Mouse (Mus musculus) heart, embryonic 13.5 days (tissue): ENCODE results near the gene Mei1. TPM values are rescaled to one million over a fixed set of nuclear protein-coding genes. Genes with fewer than 3 reads are reported as not detected.

Experiments
- ATAC-seq: fragments of 200-750 bp; cut with Nextera tagmentation; 2 replicates; pipeline ENCODE4 v1.8.0; 2017; ENCODE audit warnings: moderate TSS enrichment; ENCODE audit not compliant: insufficient number of reproducible peaks, low FRiP score, low TSS enrichment; ENCODE audit errors: extremely low read depth
- H3K27ac ChIP-seq: fragments of 300-500 bp; sonication (generic); replicated peaks from 2 replicates; pipeline ENCODE4 v1.5.1; 2015; ENCODE audit warnings: moderate library complexity, mild to moderate bottlenecking, inconsistent platforms
- H3K27me3 ChIP-seq: fragments of 300-500 bp; sonication (generic); replicated peaks from 2 replicates; pipeline ENCODE4 v1.6.1; 2015; ENCODE audit warnings: mild to moderate bottlenecking, inconsistent platforms
- H3K36me3 ChIP-seq: fragments of 300-500 bp; sonication (generic); 2 replicates; pipeline ENCODE4 v1.6.1; 2015; ENCODE audit warnings: mild to moderate bottlenecking, inconsistent platforms
- H3K4me1 ChIP-seq: fragments of 300-500 bp; sonication (generic); 2 replicates; pipeline ENCODE4 v1.6.1; 2015; ENCODE audit warnings: inconsistent platforms
- H3K4me2 ChIP-seq: fragments of 300-500 bp; sonication (generic); 2 replicates; pipeline ENCODE4 v1.6.1; 2015; ENCODE audit warnings: inconsistent platforms, mild to moderate bottlenecking, moderate library complexity
- H3K4me3 ChIP-seq: fragments of 300-500 bp; sonication (generic); 2 replicates; pipeline ENCODE4 v1.5.1; 2015; ENCODE audit warnings: moderate library complexity, mild to moderate bottlenecking, inconsistent platforms
- H3K9ac ChIP-seq: fragments of 300-500 bp; sonication (generic); 2 replicates; pipeline ENCODE4 v1.6.1; 2015; ENCODE audit warnings: inconsistent platforms, mild to moderate bottlenecking, moderate library complexity
- H3K9me3 ChIP-seq: fragments of 300-500 bp; sonication (generic); 2 replicates; pipeline ENCODE4 v1.6.1; 2016; ENCODE audit warnings: inconsistent platforms
- WGBS: fragments of 180-500 bp; shearing (Covaris S2); methylation state at CpG from one replicate; pipeline ENCODE4 v1.1.7; 2015; ENCODE audit warnings: mixed read lengths; 5-methylcytosine and 5-hydroxymethylcytosine counted together
- polyA plus RNA-seq: library from polyadenylated mRNA; unstranded; fragments of >200 nt; fragmentation: Nextera tagmentation; extraction: Ambion mirVana; gene quantifications from 2 replicates; pipeline ENCODE4 v1.2.1, GENCODE M21; 2015

Gene Mei1
- polyA plus RNA-seq, 1 experiment from 2014 or later, result not detected

DNA sequence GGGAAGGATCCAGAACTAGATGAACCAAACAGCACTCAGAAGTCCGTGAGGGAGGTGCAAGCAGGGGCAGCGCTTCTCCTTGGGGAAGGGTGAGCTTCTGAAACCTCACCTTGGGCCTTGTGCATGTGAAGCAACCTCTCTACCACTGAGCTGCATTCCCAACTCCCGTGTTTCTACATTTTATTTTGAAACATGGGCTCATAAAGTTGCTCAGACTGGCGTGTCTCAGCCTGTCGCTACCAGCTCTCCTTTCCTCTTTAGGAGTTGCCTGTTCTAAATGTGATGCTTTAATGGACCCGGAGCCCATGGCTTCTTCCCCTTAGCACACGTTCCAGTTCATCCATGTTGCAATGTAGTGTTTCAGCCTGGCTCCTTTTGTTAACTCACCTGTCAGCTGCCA is 82.6 kb downstream of the Mei1 start:
- Histone ChIP-seq H3K27ac (no peak overlapping the region), H3K36me3 (peaks cover 12% of the 10 kb centered on the region), H3K27me3 (no peaks in the 10 kb centered on the region), H3K4me1 (peaks cover 43% of the 10 kb centered on the region), H3K9me3 (no peaks in the 10 kb centered on the region), H3K9ac (no peak overlapping the region), H3K4me3 (no peak overlapping the region), H3K4me2 (no peak overlapping the region)
- 82% methylated on average over 7 of the region's 7 CpGs for WGBS
- no peak for ATAC-seq

DNA sequence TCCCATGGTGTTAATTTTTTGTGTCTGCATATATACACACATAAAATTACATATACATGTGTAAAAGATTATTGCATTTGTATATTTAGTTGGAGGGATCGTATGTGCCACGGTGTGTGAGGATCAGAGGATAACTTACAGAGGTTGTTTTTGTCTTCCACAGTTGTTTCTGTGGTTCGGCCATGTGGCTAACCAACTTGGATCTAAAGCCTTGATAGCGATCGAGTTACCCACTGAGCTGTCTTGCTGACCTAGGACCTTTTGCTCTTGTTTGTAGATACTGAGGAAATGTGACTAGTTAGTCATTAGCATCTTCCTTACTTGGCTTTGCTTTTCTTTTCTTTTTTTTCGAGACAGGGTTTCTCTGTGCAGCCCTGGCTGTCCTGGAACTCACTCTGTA is 86.5 kb downstream of the Mei1 start:
- no peak for ATAC-seq
- no peak overlapping the region for H3K4me2 ChIP-seq
- 85% methylated on average over 6 of the region's 6 CpGs for WGBS
- H3K27ac ChIP-seq, result no peak overlapping the region
- no peak overlapping the region for H3K4me3 ChIP-seq
- no peaks in the 10 kb centered on the region for H3K27me3 ChIP-seq
- H3K4me1 ChIP-seq, result peaks cover 58% of the 10 kb centered on the region
- H3K9me3 ChIP-seq, result no peaks in the 10 kb centered on the region
- H3K36me3 ChIP-seq, result peaks cover 8% of the 10 kb centered on the region
- H3K9ac ChIP-seq, result no peak overlapping the region

DNA sequence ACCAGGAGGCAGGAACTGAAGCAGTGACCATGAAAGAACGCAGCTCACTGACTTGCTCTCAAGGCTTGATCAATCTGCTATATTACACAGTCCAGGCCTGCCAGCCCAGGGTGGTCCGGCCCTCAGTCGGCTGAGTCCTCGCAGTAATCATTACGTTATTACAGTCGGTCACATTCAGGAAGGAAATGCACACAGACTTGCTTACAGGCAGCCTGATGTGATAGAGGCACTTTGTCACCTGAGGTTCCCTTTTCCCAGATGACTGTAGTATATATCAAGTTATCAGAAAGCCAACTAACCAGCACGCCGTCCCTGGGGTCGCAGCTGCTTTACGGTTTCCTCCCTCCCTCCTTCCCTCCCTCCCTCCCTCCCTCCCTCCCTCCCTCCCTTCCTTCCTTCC is 87.1 kb downstream of the Mei1 start:
- H3K4me2 ChIP-seq, result no peak overlapping the region
- 63% methylated on average over 10 of the region's 10 CpGs for WGBS
- peaks cover 64% of the 10 kb centered on the region for H3K4me1 ChIP-seq
- peaks cover 7% of the 10 kb centered on the region for H3K36me3 ChIP-seq
- H3K9me3 ChIP-seq, result no peaks in the 10 kb centered on the region
- no peak overlapping the region for H3K27ac ChIP-seq
- no peak overlapping the region for H3K9ac ChIP-seq
- no peak for ATAC-seq
- no peak overlapping the region for H3K4me3 ChIP-seq
- no peaks in the 10 kb centered on the region for H3K27me3 ChIP-seq

DNA sequence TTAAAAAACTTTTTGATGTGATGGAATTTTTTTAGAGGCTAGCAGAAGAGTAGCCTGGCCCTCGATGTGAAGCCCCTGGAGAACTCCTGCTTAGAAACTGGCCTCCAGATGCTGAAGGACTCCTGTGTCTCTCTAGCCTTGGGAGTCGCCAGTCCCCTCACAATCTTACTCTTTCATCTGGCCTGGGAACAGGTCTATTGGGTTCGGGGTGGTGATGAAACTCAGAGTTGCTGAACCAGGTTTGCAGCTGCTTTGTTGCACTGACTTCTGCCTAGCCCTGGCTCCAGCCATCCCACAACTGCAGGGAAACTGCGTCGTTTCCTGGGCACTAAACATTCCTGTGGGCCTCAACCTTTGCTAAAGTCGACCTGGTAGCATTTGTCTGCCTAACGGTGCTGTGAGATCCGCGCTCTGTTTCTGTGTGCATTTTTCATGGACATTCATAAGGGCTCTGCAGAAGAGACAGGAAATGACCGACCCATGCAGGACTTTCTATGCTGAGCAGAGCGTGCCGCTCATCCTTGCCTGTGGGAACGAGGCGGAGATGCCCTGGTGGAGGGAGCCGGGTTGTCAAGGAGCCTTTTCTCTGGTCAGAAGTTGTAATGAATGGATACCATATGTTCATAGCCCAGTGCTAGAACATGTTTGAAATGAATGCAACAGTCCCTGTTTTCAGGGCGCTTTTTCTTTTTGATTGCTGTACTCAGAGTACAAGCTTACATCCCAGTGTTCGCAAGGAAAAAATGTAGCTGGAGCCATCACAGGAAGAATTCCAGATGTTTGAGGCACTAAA is 88.6 kb downstream of the Mei1 start:
- 63% methylated on average over 17 of the region's 17 CpGs for WGBS
- H3K4me2 ChIP-seq, result no peak overlapping the region
- peak overlapping the region; percentile 29; the same call in 1 of the 2 replicates for H3K27ac ChIP-seq
- peaks cover 71% of the 10 kb centered on the region for H3K4me1 ChIP-seq
- H3K4me3 ChIP-seq, result no peak overlapping the region
- H3K9ac ChIP-seq, result no peak overlapping the region
- ATAC-seq, result no peak; the same call in 1 of the 2 replicates
- H3K27me3 ChIP-seq, result no peaks in the 10 kb centered on the region
- H3K36me3 ChIP-seq, result peaks cover 7% of the 10 kb centered on the region
- no peaks in the 10 kb centered on the region for H3K9me3 ChIP-seq

DNA sequence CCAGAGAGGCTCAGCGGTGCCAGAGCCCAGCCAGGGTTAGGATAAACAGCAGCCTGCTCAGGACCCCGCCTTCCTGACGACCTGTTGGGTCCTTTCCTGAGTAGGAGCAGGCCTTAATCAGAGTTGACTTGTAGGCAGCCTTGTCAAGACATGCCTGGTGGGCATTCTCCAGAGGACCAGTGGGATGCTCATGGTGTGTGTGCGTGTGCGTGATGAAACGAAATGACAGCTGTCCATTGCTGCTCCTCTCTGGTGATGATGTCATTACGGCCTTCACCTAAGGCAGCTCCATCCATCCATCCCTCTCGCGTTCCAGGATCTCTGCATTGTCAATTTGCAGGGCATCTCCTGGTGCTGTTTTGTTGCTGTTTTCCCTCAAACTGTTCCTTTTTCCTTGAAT is 89.7 kb downstream of the Mei1 start:
- ATAC-seq, result no peak
- no peak overlapping the region for H3K9ac ChIP-seq
- H3K4me3 ChIP-seq, result no peak overlapping the region
- peaks cover 79% of the 10 kb centered on the region for H3K4me1 ChIP-seq
- H3K27ac ChIP-seq, result no peak overlapping the region
- WGBS, result 80% methylated on average over 9 of the region's 9 CpGs
- peaks cover 7% of the 10 kb centered on the region for H3K36me3 ChIP-seq
- H3K9me3 ChIP-seq, result no peaks in the 10 kb centered on the region
- H3K4me2 ChIP-seq, result no peak overlapping the region
- H3K27me3 ChIP-seq, result no peaks in the 10 kb centered on the region

DNA sequence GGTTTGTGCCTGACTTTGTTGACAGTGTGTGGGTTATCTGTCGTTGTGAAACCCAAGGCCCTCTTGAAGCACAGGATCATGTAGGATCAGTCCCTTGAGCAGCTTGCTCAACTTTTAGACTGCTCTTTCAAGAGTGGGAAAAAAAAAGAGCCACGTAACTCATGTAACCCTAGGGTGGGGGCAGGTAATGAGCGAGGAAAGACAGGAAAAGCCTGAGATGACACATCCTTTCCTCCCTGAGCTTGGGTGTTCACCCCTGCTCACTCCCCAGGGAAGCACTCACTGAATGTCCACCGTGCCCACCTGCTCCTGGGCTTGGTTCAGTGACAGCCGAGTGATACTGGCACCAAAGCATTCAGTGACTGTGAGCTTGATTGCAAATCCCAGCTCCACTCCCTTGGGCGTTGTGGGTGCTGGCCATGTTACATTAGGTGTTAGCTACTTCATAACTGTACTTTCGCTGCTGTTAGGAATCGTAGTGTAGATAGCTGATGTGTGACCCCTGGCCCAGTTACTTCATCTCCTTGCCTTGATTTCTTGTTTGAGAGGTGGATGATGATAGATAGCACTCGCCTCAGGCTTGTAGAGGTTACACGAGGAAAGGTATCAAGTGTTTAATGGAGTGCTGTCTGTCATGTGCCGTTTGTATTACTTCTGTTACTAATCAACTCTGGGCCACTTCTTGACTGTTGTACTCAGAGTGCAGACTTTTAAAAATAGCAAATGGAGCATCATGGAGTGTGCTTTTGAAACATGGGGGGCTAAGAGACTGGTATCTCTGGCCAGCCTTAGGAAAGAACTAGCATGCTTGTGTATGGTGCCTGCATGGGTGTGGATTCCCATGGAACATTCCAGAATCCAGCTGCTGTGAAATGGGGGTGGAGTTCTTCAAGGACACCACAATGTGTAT is 91.2 kb downstream of the Mei1 start:
- H3K27me3 ChIP-seq, result no peaks in the 10 kb centered on the region
- peak overlapping the region; percentile 20 for H3K4me2 ChIP-seq
- no peaks in the 10 kb centered on the region for H3K9me3 ChIP-seq
- ATAC-seq, result no peak
- 42% methylated on average over 11 of the region's 11 CpGs for WGBS
- peaks cover 7% of the 10 kb centered on the region for H3K36me3 ChIP-seq
- no peak overlapping the region for H3K4me3 ChIP-seq
- peak overlapping the region; percentile 55 for H3K27ac ChIP-seq
- peaks cover 87% of the 10 kb centered on the region for H3K4me1 ChIP-seq
- peak overlapping the region; percentile 1 for H3K9ac ChIP-seq

DNA sequence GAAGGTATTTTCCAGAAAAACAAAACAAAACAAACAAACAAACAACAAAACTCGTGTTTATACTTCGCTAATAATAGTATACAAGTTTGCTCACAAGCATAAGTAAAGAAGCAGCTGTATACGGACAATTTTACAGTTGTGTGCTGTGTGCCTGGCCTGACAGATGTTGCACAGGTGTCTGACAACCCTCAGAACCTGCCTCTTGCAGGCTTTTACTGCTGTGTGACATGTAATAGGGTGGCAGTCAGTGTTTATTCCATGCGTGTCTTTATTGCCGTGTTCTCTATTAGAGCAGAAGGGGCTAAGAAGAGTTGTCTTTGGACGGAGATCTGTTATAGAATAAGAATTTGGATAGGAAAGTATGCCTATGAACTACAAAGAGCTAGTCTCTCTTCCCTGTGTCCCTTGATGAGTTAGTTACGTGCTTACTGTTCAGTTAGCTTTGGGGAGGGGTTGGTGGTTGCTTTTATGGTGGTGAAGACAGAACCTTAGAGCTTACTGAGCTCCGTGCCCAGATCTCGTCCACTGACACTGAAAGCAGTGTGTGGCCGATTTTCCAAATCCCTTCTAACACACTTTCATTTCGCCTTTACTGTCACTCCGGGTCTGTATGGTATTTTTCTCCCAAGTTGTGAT is 92.3 kb downstream of the Mei1 start:
- Histone ChIP-seq H3K4me2 (no peak overlapping the region), H3K9me3 (no peaks in the 10 kb centered on the region), H3K36me3 (no peaks in the 10 kb centered on the region; the same call in 1 of the 2 replicates), H3K27ac (0 out of 2 replicates have a peak overlapping the region, but pooled peaks have one; percentile 55), H3K4me1 (peaks cover 98% of the 10 kb centered on the region), H3K4me3 (no peak overlapping the region), H3K9ac (no peak overlapping the region), H3K27me3 (no peaks in the 10 kb centered on the region)
- ATAC-seq, result no peak
- WGBS, result 89% methylated on average over 12 of the region's 12 CpGs

DNA sequence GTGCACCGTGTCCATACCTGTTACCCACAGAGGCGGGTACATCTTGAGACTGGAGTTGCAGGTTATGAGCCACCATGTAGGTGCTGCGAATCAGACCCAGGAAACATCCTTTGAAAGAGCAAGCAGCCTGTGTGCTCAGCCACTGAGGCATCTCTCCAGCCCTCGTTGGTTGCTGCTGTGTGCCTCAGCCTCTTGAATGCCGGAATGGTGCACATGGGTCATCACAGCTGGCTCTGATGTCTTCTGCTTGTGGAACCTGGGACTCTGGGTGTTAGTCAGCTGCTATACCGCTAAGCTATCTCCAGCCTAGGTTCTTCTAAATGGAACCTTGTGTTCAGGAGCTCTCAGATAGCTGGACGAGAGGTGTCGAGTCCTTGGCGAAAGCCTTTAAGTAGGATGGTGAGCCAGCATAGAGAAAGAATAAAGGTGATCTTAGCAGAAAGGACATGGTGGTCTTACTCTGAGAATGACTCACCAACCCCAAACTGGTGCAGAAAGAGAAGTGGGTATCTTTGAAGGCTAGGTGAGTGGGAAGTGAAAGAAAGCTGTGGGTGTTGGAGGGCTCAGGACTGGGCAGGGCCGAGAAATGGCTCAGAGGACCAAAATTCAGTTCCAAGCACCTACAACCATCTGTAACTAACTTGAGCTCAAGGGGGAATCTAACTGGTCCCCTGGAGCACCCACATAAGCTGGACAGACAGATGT is 93.7 kb downstream of the Mei1 start:
- Histone ChIP-seq H3K36me3 (no peaks in the 10 kb centered on the region), H3K9me3 (no peaks in the 10 kb centered on the region), H3K4me2 (0 out of 2 replicates have a peak overlapping the region, but pooled peaks have one; percentile 20), H3K9ac (0 out of 2 replicates have a peak overlapping the region, but pooled peaks have one; percentile 35), H3K4me1 (peaks cover 99% of the 10 kb centered on the region), H3K4me3 (no peak overlapping the region), H3K27me3 (no peaks in the 10 kb centered on the region), H3K27ac (peak overlapping the region; percentile 13; the same call in 1 of the 2 replicates)
- ATAC-seq, result no peak
- whole genome bisulfite sequencing, result 75% methylated on average over 10 of the region's 10 CpGs

DNA sequence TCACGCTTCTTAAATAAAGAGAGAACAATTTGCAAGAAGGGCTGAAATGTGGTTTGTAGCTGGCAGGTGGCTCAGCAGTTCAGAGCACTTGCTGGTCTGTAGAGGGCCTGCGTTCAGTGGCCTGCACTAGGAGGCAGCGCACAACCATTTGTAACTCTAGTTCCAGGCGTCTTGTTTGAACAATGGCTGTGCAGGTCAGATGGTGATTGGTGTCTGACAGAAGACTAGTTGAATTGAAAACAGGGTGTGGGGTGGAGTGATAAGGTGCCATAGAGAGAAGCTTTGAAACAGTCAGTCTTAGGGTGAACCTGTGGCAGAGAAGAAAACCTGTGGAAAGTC is 94.2 kb downstream of the Mei1 start:
- no peak for ATAC-seq
- Histone ChIP-seq H3K4me1 (peaks cover 99% of the 10 kb centered on the region), H3K27ac (peak overlapping the region; percentile 13), H3K36me3 (no peaks in the 10 kb centered on the region), H3K9ac (peak overlapping the region; percentile 35; the same call in 1 of the 2 replicates), H3K27me3 (no peaks in the 10 kb centered on the region), H3K4me3 (no peak overlapping the region), H3K9me3 (no peaks in the 10 kb centered on the region), H3K4me2 (0 out of 2 replicates have a peak overlapping the region, but pooled peaks have one; percentile 20)
- WGBS, result 62% methylated on average over 4 of the region's 4 CpGs

DNA sequence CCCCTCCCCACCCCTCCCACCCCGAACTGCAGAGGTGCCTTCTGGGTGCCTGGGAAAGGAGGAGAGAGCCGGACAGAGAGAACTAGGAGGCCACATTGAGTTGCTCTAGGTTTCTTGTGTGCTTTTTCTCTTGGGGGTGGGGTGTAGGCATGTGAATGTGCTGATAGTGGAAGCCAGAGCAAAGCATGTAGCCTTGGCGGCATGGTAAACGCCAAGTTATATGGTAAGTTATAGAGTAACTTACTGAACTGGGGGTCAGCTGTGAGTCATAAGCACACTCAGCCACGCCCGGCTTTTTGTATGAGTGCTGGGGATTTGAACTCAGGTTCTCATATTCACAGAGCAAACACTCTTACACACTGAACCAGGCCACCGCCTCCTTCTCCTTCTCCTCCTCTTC is 94.7 kb downstream of the Mei1 start:
- peak overlapping the region; percentile 35; the same call in 1 of the 2 replicates for H3K9ac ChIP-seq
- no peak overlapping the region for H3K4me3 ChIP-seq
- H3K36me3 ChIP-seq, result no peaks in the 10 kb centered on the region
- H3K27me3 ChIP-seq, result no peaks in the 10 kb centered on the region
- WGBS, result 52% methylated on average over 7 of the region's 7 CpGs
- peak overlapping the region; percentile 13 for H3K27ac ChIP-seq
- H3K9me3 ChIP-seq, result no peaks in the 10 kb centered on the region
- ATAC-seq, result no peak
- H3K4me2 ChIP-seq, result 0 out of 2 replicates have a peak overlapping the region, but pooled peaks have one; percentile 20
- H3K4me1 ChIP-seq, result peaks cover 99% of the 10 kb centered on the region
